Mouse (Mus musculus): Measurements from ENCODE around the gene Nxpe4.
"Not testable (repeated sequence)": the region's sequence is repeated elsewhere in the genome, so short reads cannot be mapped to it uniquely, and the experiment has no call there.

Gene Nxpe4

DNA sequence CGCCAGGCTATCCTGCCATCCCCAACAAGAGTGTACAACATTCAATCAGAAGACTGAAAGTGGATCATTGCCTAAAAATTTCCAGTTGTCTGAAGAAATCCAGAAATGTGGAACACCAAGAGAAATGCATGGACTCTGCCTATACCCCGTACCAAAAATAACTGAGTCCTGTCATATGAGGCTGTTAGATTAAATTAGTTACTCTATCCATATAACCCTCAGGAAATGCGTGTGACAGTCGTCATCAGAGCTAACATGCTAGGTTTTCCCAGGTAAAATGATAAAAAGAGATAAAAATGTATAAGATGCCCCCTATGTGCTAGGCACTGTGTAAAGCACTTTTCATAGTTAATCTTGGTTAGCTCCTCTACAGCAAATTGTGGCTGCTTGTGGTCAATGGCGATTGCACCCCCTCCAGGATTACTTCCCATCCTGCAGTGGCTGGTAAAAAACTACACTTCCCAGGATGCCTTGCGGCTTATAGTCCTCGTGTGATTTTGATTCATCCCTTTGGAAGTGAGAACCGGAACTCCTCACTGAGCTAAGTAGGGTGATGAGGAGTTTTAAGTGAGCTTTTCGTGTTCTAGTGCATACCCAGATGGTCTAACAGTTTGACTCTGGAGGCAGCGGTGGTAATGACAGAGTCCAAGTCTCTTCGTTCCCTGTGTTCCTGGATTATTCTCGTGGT, at the start of gene Nxpe4:
Gene Nxpe4, plus strand, starts transcription at position 519 of the 688 bp plus-strand sequence.
- no peak for DNase-seq

DNA sequence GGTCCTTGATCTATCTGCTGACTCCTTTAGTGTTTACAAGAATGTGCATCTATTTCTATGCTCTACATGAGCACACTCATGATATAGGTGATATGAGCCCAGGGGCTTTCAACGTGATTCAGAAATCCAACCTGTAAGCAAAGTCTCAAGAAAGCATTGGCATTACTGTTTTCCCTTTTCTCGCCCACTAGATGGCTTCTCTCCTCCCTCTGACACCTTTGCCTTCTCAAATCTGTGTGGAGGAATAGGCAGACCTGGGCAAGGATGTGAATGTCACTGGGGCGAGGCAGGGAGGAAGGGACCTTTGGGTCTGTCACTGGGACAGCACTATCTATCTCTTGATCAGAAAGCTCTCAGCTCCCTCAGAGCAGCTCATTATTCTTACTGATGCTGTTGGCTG, 35.0 kb upstream of the Nxpe4 start:
- DNase-seq = no peak

DNA sequence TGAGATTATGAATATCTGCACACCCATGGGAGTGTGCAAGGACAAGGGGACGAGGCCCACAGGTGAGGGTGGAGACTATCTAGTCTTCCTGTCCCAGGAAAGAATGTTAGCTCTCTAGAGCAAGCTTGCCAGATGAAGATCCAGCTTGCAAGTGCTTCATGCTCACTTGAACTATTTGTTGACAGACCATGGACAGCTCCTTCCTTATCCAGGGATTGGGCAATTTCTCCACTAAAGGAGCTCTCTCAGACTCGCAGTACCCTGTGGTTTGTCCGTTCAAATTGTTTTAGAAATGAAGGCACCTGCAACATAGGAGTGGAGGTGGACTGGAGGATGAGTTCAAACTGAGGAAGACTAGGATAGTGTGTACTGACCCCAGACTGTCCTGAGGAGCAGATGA, 24.3 kb upstream of the Nxpe4 start:
- no peak for DNase-seq

DNA sequence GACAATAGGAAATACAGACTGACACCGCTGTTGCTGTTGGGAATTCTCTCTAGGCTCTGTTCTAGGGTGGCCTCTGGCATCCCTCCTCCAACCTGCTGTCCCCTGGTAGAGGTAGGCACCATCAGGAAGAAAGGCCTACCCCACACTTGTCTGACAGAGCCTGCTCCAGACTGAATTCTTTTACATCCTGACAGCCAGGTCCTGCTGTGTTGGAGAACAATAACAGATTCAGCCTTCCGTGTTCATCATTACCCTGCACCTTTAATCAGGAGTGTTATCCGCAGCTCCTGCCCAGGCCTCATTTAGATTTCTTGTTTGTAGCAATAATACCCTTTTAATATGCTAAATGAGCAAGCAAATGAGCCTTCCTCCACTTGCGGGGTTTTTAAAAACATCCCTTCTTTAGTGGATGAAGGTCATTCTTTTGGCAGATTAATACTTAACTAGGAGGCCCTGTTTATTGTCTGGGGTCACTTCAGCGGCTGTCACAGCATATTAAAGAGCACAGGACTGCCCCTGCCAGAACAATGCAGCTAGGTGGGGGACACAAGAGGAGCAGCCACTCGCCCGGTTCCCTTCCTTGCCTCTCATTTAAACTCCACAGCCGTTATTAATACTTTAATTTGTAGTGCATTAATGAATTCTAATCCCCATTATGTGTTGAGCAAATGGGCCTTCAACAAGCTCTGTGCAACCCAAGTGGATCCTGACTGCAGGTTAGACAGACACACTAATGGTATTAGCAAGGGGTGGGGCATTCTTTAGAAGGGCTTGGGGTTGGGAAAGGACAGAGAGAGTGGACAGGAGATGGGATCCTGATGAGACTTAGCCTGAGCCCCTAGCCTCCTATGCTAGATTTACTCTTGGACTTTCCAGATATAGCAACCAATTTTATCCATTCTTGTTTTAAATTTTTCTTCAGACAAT, 21.1 kb upstream of the Nxpe4 start:
- no peak for DNase-seq

DNA sequence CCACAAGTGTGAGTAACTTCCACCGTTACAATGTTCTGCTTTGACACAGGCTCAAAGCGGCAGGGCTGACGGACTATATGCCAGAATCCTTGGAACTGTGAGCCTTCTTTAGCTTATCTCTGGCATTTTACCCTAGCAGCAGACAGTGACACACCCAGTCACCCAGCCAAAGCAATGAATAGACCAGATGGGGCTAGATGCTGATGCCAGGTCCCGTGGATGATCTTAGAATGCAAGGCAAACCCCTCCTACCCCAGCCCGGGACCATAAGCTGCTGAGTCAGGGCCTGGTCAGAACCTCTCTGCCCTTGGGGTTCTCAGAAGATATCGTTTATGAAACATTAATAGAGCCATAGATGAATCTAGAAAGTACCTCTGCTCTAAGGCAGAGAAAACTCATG, 19.2 kb upstream of the Nxpe4 start:
- no peak for DNase-seq

DNA sequence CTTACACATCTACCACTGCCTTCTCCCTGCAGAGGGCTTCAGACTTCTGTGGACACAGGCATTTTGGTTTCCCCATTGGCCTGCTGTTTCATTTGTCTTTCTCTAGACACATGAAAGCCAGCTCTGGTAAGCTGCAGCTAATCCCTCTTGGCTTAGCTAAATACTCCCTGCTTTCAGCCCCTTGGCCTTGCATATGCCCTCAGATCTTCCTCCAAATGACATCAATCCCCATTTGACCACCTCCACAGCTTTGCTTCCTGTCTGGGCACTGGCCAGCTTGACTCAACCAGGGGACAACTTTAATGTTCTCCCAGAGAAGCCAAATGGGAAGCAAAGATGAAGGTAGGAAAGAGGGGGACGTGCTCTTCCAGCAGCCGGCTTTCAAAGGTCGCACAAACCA, 15.1 kb upstream of the Nxpe4 start:
- DNase-seq = no peak

DNA sequence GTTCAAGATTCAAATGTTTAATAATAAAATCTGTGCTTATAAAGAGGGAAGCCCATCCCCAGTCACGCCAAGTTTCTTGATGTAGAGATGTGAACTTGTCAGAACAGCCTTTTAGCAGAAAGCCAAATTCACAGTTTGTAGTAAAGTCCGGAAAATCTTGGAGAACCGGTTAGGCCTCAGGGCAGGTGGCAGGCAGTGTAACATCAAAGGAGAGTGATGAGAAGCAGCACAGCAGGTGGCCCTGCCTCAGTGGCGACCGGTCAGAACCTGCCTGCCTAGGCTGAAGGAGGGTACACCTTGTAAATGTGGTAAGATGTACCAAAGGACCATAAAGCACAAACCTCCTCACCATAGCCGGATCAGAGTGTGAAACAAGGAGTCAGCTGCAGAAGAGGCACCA, 4.7 kb downstream of the Nxpe4 start:
- DNase-seq = not testable (repeated sequence)

DNA sequence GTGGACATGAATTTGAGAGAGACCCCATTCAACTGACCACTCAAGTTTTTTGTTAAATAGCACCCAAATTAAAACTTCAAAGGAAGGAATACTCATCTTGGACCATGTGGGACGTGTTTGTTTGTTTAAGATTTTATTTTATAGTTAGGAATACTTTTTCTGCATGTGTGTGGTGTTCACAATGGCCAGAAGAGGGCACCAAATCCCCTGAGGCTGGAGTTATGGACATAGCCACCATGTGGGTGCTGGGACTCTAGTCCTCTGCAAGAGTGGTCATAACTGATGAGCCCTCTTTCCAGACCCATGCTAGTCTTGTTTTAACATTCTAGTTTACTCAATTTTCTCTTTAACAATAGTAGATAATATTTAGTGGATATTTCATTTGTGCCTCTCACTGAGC, 14.9 kb downstream of the Nxpe4 start:
- DNase-seq = no peak

DNA sequence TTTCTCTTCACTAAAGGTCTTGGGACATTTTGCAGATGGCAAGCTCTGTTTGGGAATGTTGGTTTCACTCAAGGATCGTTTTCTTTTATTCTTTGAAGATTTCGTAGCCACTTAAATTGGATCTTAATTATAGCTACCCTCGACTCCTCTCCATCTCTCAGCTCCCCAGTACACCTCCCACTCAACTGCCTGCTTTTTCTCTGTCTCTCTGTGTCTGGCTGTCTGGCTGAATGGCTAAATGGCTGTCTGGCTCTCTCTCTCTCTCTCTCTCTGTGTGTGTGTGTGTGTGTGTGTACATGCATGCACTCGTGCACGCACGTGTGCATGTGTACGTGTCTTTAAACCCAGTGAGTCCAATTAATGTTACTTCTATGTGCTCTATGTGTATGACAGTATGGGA, 19.5 kb downstream of the Nxpe4 start:
- no peak for DNase-seq

DNA sequence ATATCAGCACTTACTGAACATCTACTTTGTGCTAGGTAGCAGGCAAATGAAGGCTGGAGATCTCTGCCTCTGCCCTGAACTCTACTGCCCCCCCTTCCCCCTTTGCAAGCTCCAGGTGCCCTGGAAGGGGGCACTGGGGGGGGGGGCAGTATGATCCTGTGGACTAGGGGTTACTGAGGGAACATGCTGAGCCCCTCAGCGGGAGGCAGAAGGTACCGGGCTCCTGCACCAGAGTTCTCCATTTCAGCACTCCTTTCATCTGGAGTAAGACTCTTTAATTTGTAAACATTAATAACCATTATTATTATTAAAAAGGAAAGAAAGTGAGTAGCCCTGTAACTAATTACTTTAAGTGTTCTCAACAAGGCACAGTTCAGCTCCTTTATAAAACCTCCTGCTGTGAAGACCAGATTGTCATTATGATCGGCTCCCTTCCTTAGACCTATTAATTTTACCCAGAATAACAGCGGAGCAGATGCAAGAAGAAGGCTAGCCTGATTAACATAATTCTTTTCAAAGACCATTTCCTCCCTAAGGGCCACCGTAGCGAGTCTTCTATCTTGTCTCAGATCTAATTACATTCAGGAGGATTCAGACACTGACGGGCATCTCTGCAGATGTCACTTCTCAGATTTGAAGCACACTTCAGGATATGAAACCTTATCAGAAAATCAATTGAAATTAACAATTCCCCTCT, 21.0 kb downstream of the Nxpe4 start:
- DNase-seq = no peak

DNA sequence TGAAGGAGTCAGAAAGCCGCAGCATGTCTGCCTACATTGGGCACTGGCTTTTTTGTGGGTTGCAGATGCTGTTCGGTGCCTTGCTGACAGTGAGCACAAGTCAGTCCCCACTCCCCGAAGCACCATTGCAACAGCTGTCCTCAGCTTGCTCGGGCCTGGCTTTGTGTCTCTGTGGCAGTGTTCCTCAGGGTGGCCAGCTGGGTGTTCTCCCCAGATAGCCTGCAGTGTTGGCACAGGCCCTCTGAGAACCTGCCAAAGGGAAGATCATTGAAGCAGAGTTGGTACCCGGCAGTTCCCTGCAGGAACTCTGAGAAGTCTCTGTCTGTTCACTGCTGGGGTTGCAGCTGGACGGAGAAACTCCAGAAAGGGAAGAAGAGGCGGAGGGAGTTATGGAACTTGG, 22.5 kb downstream of the Nxpe4 start:
- DNase-seq = no peak

DNA sequence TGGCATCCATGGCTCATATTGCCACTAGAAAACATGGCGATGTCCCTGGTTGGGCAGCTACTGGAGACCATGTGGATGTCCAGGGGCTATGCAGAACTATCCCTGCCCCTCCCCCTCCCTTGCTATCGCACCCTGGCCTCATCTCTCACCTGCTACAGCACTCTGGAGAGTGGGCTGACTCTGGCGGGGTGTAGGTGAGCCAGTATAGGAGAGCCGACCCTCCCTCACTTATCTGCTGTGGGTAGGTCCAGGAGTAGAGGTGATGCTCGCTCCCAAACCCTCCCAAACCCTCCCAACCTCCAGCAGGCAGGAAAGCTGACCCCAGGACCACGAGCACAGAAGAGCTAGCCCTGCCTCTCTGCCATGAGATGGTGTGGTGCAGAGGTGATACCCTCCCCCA, 27.0 kb downstream of the Nxpe4 start:
- no peak for DNase-seq

DNA sequence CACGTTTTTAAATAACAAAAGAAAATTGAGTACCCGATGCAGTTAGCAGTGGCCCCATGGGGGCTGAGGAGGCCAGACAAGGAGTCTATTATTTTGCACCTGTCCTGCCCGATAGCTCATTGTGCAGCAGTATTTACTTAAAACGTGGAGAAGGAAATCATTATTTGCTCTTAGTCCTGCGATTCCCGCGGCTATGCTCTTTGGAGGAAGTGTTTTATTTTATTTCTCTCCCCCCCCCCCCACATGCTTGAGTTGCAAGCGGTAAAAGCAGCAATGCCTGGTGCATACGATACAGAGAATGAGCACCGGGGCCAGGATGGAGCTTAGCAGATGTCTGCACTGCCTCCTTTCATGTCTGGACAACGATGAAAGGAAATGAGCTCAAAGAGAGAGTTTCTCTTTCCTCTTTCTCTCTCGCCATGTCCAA, 35.6 kb downstream of the Nxpe4 start:
- no peak for DNase-seq

DNA sequence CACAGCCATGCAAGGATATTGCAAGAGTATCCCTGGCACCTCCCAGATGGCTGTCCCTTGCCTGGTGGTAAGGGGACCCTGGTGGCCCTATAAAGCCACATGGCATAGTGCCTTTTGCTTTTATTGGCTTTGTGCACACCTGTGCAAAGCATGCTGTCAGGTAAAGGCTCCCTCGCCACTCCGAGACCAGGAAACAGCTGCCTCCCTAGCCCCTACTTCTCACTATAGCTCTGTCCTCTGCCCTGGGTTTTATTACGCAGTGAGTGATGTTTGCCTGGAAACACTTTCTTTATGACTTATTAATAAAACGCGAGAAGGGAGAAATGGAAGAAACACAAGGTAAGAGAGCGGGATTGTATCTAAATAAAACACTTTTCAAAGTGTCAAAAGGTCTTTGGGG, 49.1 kb downstream of the Nxpe4 start:
- no peak for DNase-seq

DNA sequence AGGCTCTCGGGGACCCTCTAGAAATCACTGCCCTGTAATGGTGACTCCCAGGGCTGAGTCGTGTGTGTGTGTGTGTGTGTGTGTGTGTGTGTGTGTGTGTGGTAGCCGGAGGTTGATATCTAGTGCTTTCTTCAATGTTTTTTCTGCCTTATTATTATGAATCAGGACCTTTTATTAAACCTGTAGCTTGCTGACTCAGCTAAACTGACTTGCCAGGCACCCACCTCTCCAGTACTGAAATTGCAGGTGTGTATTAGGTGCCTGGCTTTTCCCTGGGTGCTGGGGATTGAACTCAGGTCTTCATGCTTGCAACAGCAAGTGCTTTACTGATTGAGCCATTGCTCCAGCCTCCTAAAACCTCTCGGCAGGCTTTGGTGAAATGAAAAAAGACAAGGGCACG, 50.1 kb downstream of the Nxpe4 start:
- no peak for DNase-seq

DNA sequence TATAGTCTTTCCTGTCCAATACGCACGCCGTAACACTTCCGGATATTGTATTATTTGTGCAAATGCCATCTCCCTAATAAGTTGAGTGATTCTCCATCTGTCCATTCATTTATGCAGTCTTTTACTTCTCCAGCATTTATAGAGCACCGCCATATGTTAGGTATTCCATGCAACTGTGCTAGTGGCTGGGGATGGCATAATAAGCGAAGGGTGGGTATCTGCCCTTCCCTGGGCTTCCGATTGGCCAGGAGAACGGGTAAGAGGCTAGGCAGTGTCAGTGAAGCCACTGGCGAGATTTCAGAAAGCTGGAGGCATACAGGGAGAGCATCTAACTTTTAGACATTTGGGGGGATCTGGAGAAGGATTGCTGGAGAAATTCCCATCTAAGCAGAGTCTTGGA, 52.9 kb downstream of the Nxpe4 start:
- DNase-seq = no peak

DNA sequence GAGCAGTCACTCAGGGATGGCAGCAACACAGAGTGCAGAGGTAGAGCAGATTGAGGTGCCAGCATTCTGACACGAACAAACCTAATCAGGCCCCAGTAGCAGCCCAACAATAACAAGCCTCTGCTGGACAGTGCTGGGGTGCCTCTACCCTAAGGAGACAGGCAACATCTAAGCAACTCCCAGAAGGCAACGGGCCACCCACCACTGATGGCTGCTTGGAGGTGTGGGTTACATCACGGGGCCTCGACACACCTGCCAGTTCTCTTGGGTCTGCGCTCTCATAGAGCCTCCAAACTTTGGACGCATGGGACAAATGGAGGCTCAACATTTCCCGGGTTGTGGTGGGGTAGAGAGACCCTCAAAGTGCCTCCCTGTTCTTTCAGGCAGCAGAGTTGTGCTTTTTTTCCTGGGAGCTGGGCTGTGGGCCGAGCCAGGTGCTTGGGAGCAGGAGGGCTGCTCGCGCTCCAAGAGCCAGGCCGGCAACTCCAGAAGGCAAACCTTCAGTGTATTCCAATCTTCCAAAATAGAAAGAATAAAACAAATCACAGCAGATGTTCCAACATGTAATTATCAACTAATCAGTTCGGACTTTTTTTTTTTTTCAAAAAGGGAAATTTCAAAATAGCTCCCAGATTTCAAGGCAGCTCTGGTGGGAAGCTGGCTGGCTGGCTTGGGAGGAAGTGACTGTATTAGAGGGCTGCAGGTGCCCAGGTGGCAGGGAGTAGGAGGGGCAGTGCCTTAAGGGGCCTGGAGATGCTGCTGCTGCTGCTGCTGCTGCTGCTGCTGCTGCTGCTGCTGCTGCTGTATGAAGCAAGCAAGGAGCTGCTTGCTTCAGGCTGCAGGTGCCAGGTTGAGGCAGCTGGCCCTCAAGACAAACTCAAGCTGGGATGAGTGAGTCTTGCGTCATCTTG, 54.5 kb downstream of the Nxpe4 start:
- DNase-seq = no peak

DNA sequence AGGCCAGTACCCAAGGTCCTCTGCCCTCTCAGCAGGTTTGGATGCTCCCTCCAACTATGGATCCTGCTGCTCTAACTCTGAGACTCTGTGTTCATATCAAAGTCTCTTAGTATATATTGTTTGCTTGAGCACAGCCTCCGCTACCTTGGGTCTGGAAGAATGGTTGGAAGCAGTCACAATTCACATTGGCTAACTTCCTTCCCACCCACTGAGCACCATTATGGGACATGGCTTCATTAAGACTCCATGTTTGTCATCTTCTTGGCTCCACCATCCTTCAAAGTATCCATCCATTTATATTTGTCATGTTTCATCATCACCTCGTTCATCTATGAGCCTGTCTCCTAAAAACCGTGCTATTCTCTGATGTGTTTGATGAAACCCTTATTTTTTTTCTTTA, 68.9 kb downstream of the Nxpe4 start:
- DNase-seq = no peak

DNA sequence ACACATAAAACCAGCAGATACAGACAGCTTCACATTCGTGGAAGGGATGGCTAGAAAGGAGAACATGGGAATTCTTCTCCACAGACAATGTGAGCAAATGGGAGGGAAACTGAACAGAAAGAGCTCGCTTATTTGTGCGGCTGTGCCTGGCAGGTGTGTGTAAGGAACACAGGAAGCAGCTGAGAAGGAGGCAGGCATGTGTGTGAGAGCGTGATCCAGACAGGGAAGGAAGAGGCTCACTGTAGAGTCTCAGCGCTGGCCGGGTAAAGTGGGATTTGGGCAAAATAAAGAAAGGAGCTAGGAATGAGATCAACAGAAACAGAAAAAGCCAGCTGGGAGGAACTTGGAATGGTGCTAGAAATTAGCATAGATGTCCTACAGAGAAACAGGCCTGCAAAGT, 74.6 kb downstream of the Nxpe4 start:
- no peak for DNase-seq

DNA sequence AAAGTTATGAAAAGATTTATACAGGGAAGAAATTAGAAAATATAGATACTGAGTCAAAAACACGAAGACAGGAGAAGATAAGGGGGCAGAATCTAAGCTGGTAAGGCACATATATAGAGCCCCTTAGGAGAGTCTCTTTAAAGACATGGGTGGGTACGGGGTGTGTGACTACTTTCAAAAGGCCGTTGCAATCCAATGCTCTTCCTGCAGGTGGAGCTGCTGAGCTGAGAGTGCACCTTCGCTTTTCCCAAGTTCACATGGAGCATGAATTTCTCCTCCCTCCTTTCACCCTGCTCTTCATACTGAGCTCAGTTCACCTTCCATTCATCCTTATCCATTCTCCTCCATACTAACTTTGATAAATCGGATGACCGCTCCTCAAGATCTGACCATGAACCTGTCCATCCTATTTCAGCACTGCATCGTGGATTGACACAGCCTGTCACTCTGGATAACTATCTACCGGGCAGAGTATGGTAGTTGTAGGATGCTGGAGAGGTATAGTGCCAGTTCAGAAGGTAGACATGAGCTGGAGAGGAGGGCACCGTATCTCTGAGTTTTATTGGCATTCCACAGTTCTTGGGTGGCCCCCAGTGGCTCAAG, 76.4 kb downstream of the Nxpe4 start:
- no peak for DNase-seq

DNA sequence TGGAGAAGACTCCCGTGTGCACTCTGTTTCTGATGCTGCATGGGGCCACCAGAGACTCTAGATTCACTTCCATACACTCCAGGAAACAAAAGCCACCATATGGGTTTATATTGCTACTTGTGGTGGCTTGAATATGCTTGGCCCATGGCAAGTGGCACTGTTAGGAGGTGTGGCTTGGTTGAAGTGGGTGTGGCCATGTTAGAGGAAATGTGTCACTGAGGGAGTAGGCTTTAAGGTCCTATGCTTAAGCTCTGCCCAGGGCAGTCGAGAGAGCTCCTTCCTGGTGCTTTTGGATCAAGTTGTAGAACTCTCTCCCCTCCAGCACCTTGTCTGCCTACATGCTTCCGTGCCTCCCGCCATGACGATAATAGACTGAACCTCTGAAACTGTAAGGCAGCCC, 77.6 kb downstream of the Nxpe4 start:
- no peak for DNase-seq

DNA sequence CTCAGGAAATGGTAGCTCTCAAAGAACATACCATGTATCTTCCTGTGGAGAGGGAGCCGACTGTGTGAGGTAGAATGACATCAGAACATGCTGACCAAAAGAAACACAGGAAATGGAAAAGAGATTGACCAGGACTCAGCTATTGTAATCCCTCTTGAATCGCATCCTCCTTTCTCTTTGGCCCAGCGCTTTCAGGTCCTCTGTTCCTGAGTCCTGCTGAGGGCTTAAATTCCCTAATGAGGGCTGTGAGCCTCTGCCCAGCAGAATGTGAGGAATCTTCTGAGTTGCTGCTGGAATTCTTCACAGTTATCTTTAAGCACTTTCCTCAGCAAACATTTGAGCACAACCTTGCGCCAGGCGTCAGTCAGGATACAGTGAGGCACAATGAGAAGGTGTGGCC, 78.6 kb downstream of the Nxpe4 start:
- no peak for DNase-seq
